24 mouse cellular contexts compared by ENCODE assay signal in the genomic region with DNA sequence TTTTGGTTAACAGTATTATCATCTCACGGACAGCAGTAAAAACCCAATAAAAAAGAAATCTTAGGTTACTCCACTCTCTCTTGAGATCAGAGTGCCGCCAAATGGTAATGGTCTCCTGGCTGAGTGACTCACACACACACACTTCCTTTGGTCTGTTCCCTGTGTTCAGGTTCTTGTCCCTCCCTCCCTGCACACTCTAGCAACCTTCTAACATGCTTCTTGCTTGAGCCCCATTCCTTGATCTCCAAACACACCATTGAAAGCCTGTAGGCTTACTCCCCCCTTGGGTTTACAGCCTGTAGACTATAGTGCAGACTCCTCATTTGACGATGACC. TPM values are rescaled to one million over a fixed set of nuclear protein-coding genes. Genes with fewer than 3 reads are reported as not detected.
DNase-seq lines count a peak whose midpoint lies in the region; ATAC-seq and TF ChIP-seq lines count a peak whose summit lies in the region.
"Had no signal": no experiment of that assay in that cellular context is flagged by ENCODE, and none has a peak within 500 bp of the region (broad histone marks: within the 10 kb centered on the region; RNA-seq: fewer than 3 reads in every experiment).

No protein-coding gene starts in this region.

- peaks cover 37% of the 10 kb centered on the region for H3K4me1 ChIP-seq in kidney, embryonic 15.5 days
- peaks cover 2% of the 10 kb centered on the region; the same call in 1 of the 2 replicates for H3K4me1 ChIP-seq in neural tube, embryonic 15.5 days
- peaks cover 12% of the 10 kb centered on the region for H3K4me1 ChIP-seq in intestine, postnatal 0 days (replicated peaks; ENCODE audit: control insufficient read depth, insufficient read depth, low read length)
- peaks cover 13% of the 10 kb centered on the region for H3K4me1 ChIP-seq in forebrain, embryonic 10.5 days
- H3K4me1 ChIP-seq: embryonic facial prominence, embryonic 12.5 days; neural tube, embryonic 12.5 days had no signal

- no peak overlapping the region for H3K4me3 ChIP-seq in kidney, embryonic 15.5 days (replicated peaks)
- no peak overlapping the region for H3K4me3 ChIP-seq in neural tube, embryonic 15.5 days (replicated peaks)
- H3K4me3 ChIP-seq in intestine, postnatal 0 days (ENCODE audit: low read depth, low read length) = no peak overlapping the region
- H3K4me3 ChIP-seq in forebrain, embryonic 10.5 days = no peak overlapping the region
- H3K4me3 ChIP-seq: embryonic facial prominence, embryonic 12.5 days; forebrain, embryonic 12.5 days; hindbrain, embryonic 10.5 days; neural tube, embryonic 12.5 days had no signal

- no peaks in the 10 kb centered on the region for H3K9me3 ChIP-seq in kidney, embryonic 15.5 days (replicated peaks)
- H3K9me3 ChIP-seq in neural tube, embryonic 15.5 days (replicated peaks) = no peaks in the 10 kb centered on the region
- no peaks in the 10 kb centered on the region for H3K9me3 ChIP-seq in intestine, postnatal 0 days (ENCODE audit: control insufficient read depth)
- H3K9me3 ChIP-seq in forebrain, embryonic 10.5 days = no peaks in the 10 kb centered on the region
- H3K9me3 ChIP-seq: embryonic facial prominence, embryonic 12.5 days; forebrain, embryonic 12.5 days; hindbrain, embryonic 10.5 days; neural tube, embryonic 12.5 days had no signal

- intact Hi-C loops in heart, postnatal 10 days (cut with DNase I) = loop anchor here (5.0 kb wide), 1 partner anchor 469 kb away; no protein-coding TSS in a partner anchor

- H3K27ac ChIP-seq in kidney, embryonic 15.5 days = peak overlapping the region; percentile 70
- no peak overlapping the region for H3K27ac ChIP-seq in neural tube, embryonic 15.5 days (replicated peaks)
- peak overlapping the region; percentile 28 for H3K27ac ChIP-seq in intestine, postnatal 0 days (ENCODE audit: low read depth, low read length)
- H3K27ac ChIP-seq in forebrain, embryonic 10.5 days = no peak overlapping the region
- H3K27ac ChIP-seq: embryonic facial prominence, embryonic 12.5 days; forebrain, embryonic 12.5 days; hindbrain, embryonic 10.5 days; hindbrain, postnatal 0 days; macrophage; neural tube, embryonic 12.5 days had no signal

- no peaks in the 10 kb centered on the region for H3K27me3 ChIP-seq in kidney, embryonic 15.5 days
- H3K27me3 ChIP-seq in neural tube, embryonic 15.5 days (replicated peaks) = no peaks in the 10 kb centered on the region
- no peaks in the 10 kb centered on the region for H3K27me3 ChIP-seq in intestine, postnatal 0 days (replicated peaks; ENCODE audit: control insufficient read depth, insufficient read depth, low read length)
- H3K27me3 ChIP-seq in forebrain, embryonic 10.5 days (ENCODE audit: poor library complexity, severe bottlenecking) = no peaks in the 10 kb centered on the region
- H3K27me3 ChIP-seq: embryonic facial prominence, embryonic 12.5 days; forebrain, embryonic 12.5 days; neural tube, embryonic 12.5 days had no signal

- WGBS in kidney, embryonic 15.5 days = 44% methylated on average over 3 of the region's 3 CpGs
- 60% methylated on average over 3 of the region's 3 CpGs for WGBS in neural tube, embryonic 15.5 days
- 40% methylated on average over 3 of the region's 3 CpGs for WGBS in intestine, postnatal 0 days
- 86% methylated on average over 3 of the region's 3 CpGs for WGBS in forebrain, embryonic 10.5 days

- H3K9ac ChIP-seq in kidney, embryonic 15.5 days = no peak overlapping the region
- no peak overlapping the region for H3K9ac ChIP-seq in neural tube, embryonic 15.5 days (replicated peaks)
- no peak overlapping the region for H3K9ac ChIP-seq in intestine, postnatal 0 days (ENCODE audit: low read depth, low read length)
- H3K9ac ChIP-seq: embryonic facial prominence, embryonic 12.5 days; forebrain, embryonic 12.5 days; liver, postnatal 0 days; neural tube, embryonic 12.5 days had no signal

- no peak for TF ChIP-seq CTCF in intestine, postnatal 0 days (IDR thresholded peaks at IDR 0.05; ENCODE audit: low read depth)

- no peak for DNase-seq in kidney, adult 11 months
- no peak for DNase-seq in neural tube, embryonic 10.5 days (ENCODE audit: extremely low spot score, low spot score)
- DNase-seq in forebrain, embryonic 10.5 days (ENCODE audit: extremely low spot score, low spot score) = no peak
- DNase-seq in heart, postnatal 10 days = no peak
- DNase-seq: cerebellum, adult 11-12 months; liver, postnatal 0 days; retina, postnatal 1 day; right cerebral cortex, postnatal 25 days; thymus, postnatal 14 days had no signal

- no peaks in the 10 kb centered on the region for H3K36me3 ChIP-seq in kidney, embryonic 15.5 days
- H3K36me3 ChIP-seq in neural tube, embryonic 15.5 days = no peaks in the 10 kb centered on the region
- no peaks in the 10 kb centered on the region for H3K36me3 ChIP-seq in intestine, postnatal 0 days (ENCODE audit: control insufficient read depth, insufficient read depth)
- H3K36me3 ChIP-seq in forebrain, embryonic 10.5 days (replicated peaks) = no peaks in the 10 kb centered on the region
- H3K36me3 ChIP-seq: embryonic facial prominence, embryonic 12.5 days; forebrain, embryonic 12.5 days; hindbrain, embryonic 10.5 days; neural tube, embryonic 12.5 days had no signal

- no peak for ATAC-seq in kidney, embryonic 15.5 days (replicated peaks; ENCODE audit: low FRiP score)
- no peak for ATAC-seq in neural tube, embryonic 15.5 days (ENCODE audit: low FRiP score)
- ATAC-seq in intestine, postnatal 0 days = peak; percentile 18; the same call in 1 of the 2 replicates
- ATAC-seq: hindbrain, postnatal 0 days; liver, postnatal 0 days; lung, postnatal 0 days had no signal

- H3K4me2 ChIP-seq in kidney, embryonic 15.5 days = no peak overlapping the region
- H3K4me2 ChIP-seq in neural tube, embryonic 15.5 days = peak overlapping the region; percentile 41; the same call in 1 of the 2 replicates
- no peak overlapping the region for H3K4me2 ChIP-seq in intestine, postnatal 0 days (replicated peaks; ENCODE audit: low read depth)
- H3K4me2 ChIP-seq: embryonic facial prominence, embryonic 12.5 days; forebrain, embryonic 12.5 days; heart, embryonic 11.5 days; liver, embryonic 11.5 days; midbrain, embryonic 11.5 days had no signal

RNA-seq across cellular contexts. Expression of a gene that starts 33.7 kb away (rescaled TPM):
- polyA plus RNA-seq in kidney, embryonic 15.5 days (2015; fragmentation: Nextera tagmentation; extraction: Ambion mirVana) = 5.1 and 5.8 TPM in 2 replicates
- polyA plus RNA-seq in neural tube, embryonic 15.5 days (2015; fragmentation: Nextera tagmentation; extraction: Ambion mirVana) = 0.28 and 0.70 TPM in 2 replicates
- polyA plus RNA-seq in intestine, postnatal 0 days (2015; fragmentation: Nextera tagmentation; extraction: Ambion mirVana) = 8.4 TPM in 2 replicates
- 0.12 TPM in 1 of 2 replicates, not detected in the other for polyA plus RNA-seq in forebrain, embryonic 10.5 days (2016; fragmentation: Nextera tagmentation; extraction: Ambion mirVana)
- total RNA-seq in heart, postnatal 10 days (2021) = 1 to 10 TPM; 1.7 to 1.9 TPM
- total RNA-seq: MEL had no signal
- polyA plus RNA-seq: C2C12; forebrain, embryonic 12.5 days; hindbrain, embryonic 10.5 days; macrophage; midbrain, embryonic 11.5 days; neural tube, embryonic 12.5 days had no signal

Comparison
In these comparisons a context has a peak if more than half of its experiments do, and no peak if none do; other contexts are left out.
1. H3K27ac ChIP-seq: peak in kidney, embryonic 15.5 days (single experiment) and intestine, postnatal 0 days (single experiment); none in neural tube, embryonic 15.5 days (single experiment) and forebrain, embryonic 10.5 days (single experiment).